ENCODE assay signal across 8 mouse cellular contexts in the genomic region with DNA sequence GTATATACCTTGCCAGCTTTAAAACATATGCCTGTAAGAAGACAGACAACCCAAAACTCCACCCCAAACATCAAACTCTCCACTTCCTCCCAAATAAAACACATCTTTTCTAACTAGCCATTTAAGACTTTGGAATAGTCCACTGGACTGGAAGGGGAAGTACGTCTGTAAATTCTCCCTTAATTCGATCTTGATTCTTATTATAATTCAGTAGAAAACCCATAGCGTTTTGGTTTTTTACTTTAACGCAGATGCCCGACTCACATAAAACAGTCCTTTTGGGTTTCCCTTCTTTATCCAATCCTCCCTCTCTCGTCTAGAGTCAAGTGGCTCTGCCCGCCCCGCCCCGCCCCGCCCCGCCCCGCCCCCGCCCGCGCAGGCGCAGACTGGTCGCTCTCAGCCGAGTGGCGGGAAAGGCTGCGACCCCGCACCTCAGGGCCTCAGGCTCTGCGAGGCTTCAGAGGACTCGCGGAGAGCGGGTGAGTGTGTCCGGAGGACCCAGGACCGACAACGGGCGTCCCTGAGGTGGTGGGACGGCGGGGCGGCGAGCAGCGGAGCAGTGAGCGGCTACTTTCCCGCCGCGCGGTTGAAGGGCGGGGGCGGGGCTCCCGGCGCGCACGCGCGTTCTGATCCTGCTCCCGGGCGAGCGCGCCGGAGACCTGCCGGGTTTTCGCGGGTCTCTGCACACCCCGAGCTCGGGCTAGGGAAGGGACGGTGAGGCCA. TPM values are rescaled to one million over a fixed set of nuclear protein-coding genes. Genes with fewer than 3 reads are reported as not detected.
DNase-seq lines count a peak whose midpoint lies in the region; ATAC-seq and TF ChIP-seq lines count a peak whose summit lies in the region.

Timeless (plus strand) TSS at position 369 of the 723 bp plus-strand sequence.

- H3K9ac ChIP-seq in embryonic facial prominence, embryonic 14.5 days (ENCODE audit: low read depth, low read length), result peak within 1 kb of the TSS; percentile 85
- H3K9ac ChIP-seq in limb, embryonic 14.5 days (ENCODE audit: low read depth, low read length, severe bottlenecking), result peak within 1 kb of the TSS; percentile 81
- H3K9ac ChIP-seq in midbrain, embryonic 16.5 days (ENCODE audit: low read depth, low read length), result peak within 1 kb of the TSS; percentile 84

- peak; percentile 92 for ATAC-seq in embryonic facial prominence, embryonic 14.5 days (ENCODE audit: low read depth)
- peak; percentile 93 for ATAC-seq in limb, embryonic 14.5 days (ENCODE audit: low FRiP score, low read depth)
- peak; percentile 92 for ATAC-seq in midbrain, embryonic 16.5 days

- no peaks in the 10 kb centered on the region for H3K9me3 ChIP-seq in embryonic facial prominence, embryonic 14.5 days (ENCODE audit: control insufficient read depth, low read length)
- no peaks in the 10 kb centered on the region for H3K9me3 ChIP-seq in limb, embryonic 14.5 days (ENCODE audit: control insufficient read depth, low read length)
- no peaks in the 10 kb centered on the region for H3K9me3 ChIP-seq in midbrain, embryonic 16.5 days (replicated peaks; ENCODE audit: control insufficient read depth, low read length, poor library complexity, severe bottlenecking)

- peak; percentile 93 for DNase-seq in 416B (ENCODE audit: low read depth)
- DNase-seq in embryonic facial prominence, embryonic 14.5 days (ENCODE audit: low spot score), result peak; percentile 81
- DNase-seq in heart, adult 9 months (ENCODE audit: low spot score in 2 of 2), result peak; percentile 86 to 89
- peak; percentile 87 for DNase-seq in kidney, adult 9 months
- DNase-seq in limb, embryonic 14.5 days (ENCODE audit: low spot score), result peak; percentile 80
- peak; percentile 73 to 84 for DNase-seq in spleen, adult 2 months (ENCODE audit: low read depth in 1 of 2, low spot score in 2 of 2)

- TF ChIP-seq POLR2A in bone marrow, adult 2 months (IDR thresholded peaks at IDR 0.05; ENCODE audit: borderline replicate concordance, control insufficient read depth, low read depth, low read length), result peak; percentile 92
- peak; percentile 85; the same call in 1 of the 2 replicates for TF ChIP-seq POLR2A in limb, embryonic 14.5 days (IDR thresholded peaks at IDR 0.05; ENCODE audit: borderline replicate concordance, extremely low read depth, insufficient read depth, insufficient read length)
- TF ChIP-seq POLR2A in spleen, adult 2 months (IDR thresholded peaks at IDR 0.05; ENCODE audit: low read depth, low read length), result no peak; the same call in 1 of the 2 replicates

- no peak for TF ChIP-seq CTCF in bone marrow, adult 2 months (IDR thresholded peaks at IDR 0.05; ENCODE audit: control insufficient read depth, insufficient read depth, low read length)
- no peak for TF ChIP-seq CTCF in spleen, adult 2 months (IDR thresholded peaks at IDR 0.05; ENCODE audit: extremely low read depth, insufficient read depth, insufficient read length, insufficient replicate concordance)

- H3K27me3 ChIP-seq in embryonic facial prominence, embryonic 14.5 days (replicated peaks; ENCODE audit: control insufficient read depth, insufficient read depth, low read length), result no peaks in the 10 kb centered on the region
- H3K27me3 ChIP-seq in limb, embryonic 14.5 days (ENCODE audit: control insufficient read depth, insufficient read depth, low read length), result no peaks in the 10 kb centered on the region
- no peaks in the 10 kb centered on the region for H3K27me3 ChIP-seq in midbrain, embryonic 16.5 days (ENCODE audit: control insufficient read depth, insufficient read depth, low read depth, low read length)
- no peaks in the 10 kb centered on the region for H3K27me3 ChIP-seq in spleen, adult 2 months (ENCODE audit: control insufficient read depth, insufficient read depth, low read length)

- H3K36me3 ChIP-seq in embryonic facial prominence, embryonic 14.5 days (ENCODE audit: control insufficient read depth, insufficient read depth, low read length), result 0 out of 2 replicates have a peak, but pooled peaks cover 6% of the 10 kb centered on the region
- H3K36me3 ChIP-seq in limb, embryonic 14.5 days (ENCODE audit: control insufficient read depth, insufficient read depth, low read length), result no peaks in the 10 kb centered on the region
- H3K36me3 ChIP-seq in midbrain, embryonic 16.5 days (ENCODE audit: control insufficient read depth, insufficient read depth, low read length), result no peaks in the 10 kb centered on the region
- no peaks in the 10 kb centered on the region for H3K36me3 ChIP-seq in spleen, adult 2 months (ENCODE audit: control insufficient read depth, insufficient read depth, low read length)

- peak within 1 kb of the TSS; percentile 76 for H3K27ac ChIP-seq in bone marrow, adult 2 months (ENCODE audit: control insufficient read depth, insufficient read depth, low read depth, low read length, poor library complexity)
- peak within 1 kb of the TSS; percentile 96 for H3K27ac ChIP-seq in embryonic facial prominence, embryonic 14.5 days (replicated peaks; ENCODE audit: low read depth, low read length)
- peak within 1 kb of the TSS; percentile 95 for H3K27ac ChIP-seq in limb, embryonic 14.5 days (replicated peaks; ENCODE audit: low read depth, low read length)
- H3K27ac ChIP-seq in midbrain, embryonic 16.5 days (ENCODE audit: low read length), result peak within 1 kb of the TSS; percentile 91
- peak within 1 kb of the TSS; percentile 78 for H3K27ac ChIP-seq in spleen, adult 2 months (ENCODE audit: insufficient read depth, low read length)

- under 1% methylated on average over 58 of the region's 58 CpGs for WGBS in bone marrow, adult 2 months
- WGBS in embryonic facial prominence, embryonic 14.5 days, result 0% methylated on average over 15 of the region's 58 CpGs
- WGBS in limb, embryonic 14.5 days, result under 1% methylated on average over 49 of the region's 58 CpGs
- under 1% methylated on average over 43 of the region's 58 CpGs for WGBS in midbrain, embryonic 16.5 days
- WGBS in spleen, adult 2 months, result 0% methylated on average over 58 of the region's 58 CpGs

- no peaks in the 10 kb centered on the region; the same call in 1 of the 2 replicates for H3K4me1 ChIP-seq in bone marrow, adult 2 months (ENCODE audit: control insufficient read depth, insufficient read depth, low read length)
- peaks cover 13% of the 10 kb centered on the region for H3K4me1 ChIP-seq in embryonic facial prominence, embryonic 14.5 days (ENCODE audit: control insufficient read depth, insufficient read depth, low read length)
- H3K4me1 ChIP-seq in limb, embryonic 14.5 days (ENCODE audit: control insufficient read depth, insufficient read depth, low read length), result peaks cover 13% of the 10 kb centered on the region
- H3K4me1 ChIP-seq in midbrain, embryonic 16.5 days (ENCODE audit: control insufficient read depth, insufficient read depth, low read length), result peaks cover 9% of the 10 kb centered on the region
- H3K4me1 ChIP-seq in spleen, adult 2 months (ENCODE audit: control insufficient read depth, insufficient read depth, insufficient read length), result peaks cover 7% of the 10 kb centered on the region; the same call in 1 of the 2 replicates

- H3K4me2 ChIP-seq in embryonic facial prominence, embryonic 14.5 days (ENCODE audit: low read depth, low read length), result peak within 1 kb of the TSS; percentile 85
- peak within 1 kb of the TSS; percentile 77 for H3K4me2 ChIP-seq in limb, embryonic 14.5 days (replicated peaks; ENCODE audit: low read depth, low read length, severe bottlenecking)
- peak within 1 kb of the TSS; percentile 73 for H3K4me2 ChIP-seq in midbrain, embryonic 16.5 days (ENCODE audit: low read length)

- peak within 1 kb of the TSS; percentile 73 for H3K4me3 ChIP-seq in bone marrow, adult 2 months (replicated peaks; ENCODE audit: control insufficient read depth, low read depth, low read length)
- H3K4me3 ChIP-seq in embryonic facial prominence, embryonic 14.5 days (ENCODE audit: low read depth, low read length), result peak within 1 kb of the TSS; percentile 80
- peak within 1 kb of the TSS; percentile 74 for H3K4me3 ChIP-seq in limb, embryonic 14.5 days (replicated peaks; ENCODE audit: low read length)
- H3K4me3 ChIP-seq in midbrain, embryonic 16.5 days (ENCODE audit: low read depth, low read length), result peak within 1 kb of the TSS; percentile 74
- H3K4me3 ChIP-seq in spleen, adult 2 months (ENCODE audit: extremely low read depth, insufficient read depth, insufficient read length), result peak within 1 kb of the TSS; percentile 100

RNA-seq across cellular contexts. Expression of gene Timeless, which starts in this region (rescaled TPM):
- polyA plus RNA-seq in bone marrow, adult 2 months (2011; ENCODE audit: insufficient read depth, insufficient read length, low replicate concordance, missing spikeins), result 45.9 and 61.1 TPM in 2 replicates
- polyA plus RNA-seq in embryonic facial prominence, embryonic 14.5 days (2014; fragmentation: Nextera tagmentation; extraction: Ambion mirVana), result 35.4 and 53.3 TPM in 2 replicates
- 31.7 and 32.4 TPM in 2 replicates for polyA plus RNA-seq in limb, embryonic 14.5 days (2012; rRNA removed)
- polyA plus RNA-seq in limb, embryonic 14.5 days (2014; fragmentation: Nextera tagmentation; extraction: Ambion mirVana), result 48.6 and 54.7 TPM in 2 replicates
- polyA plus RNA-seq in midbrain, embryonic 16.5 days (2015; fragmentation: Nextera tagmentation; extraction: Ambion mirVana), result 15.6 and 16.1 TPM in 2 replicates
- 4.8 and 6.7 TPM in 2 replicates for polyA plus RNA-seq in spleen, adult 2 months (2012; rRNA removed)

Comparison
In these comparisons a context has a peak if more than half of its experiments do, and no peak if none do; other contexts are left out.
1. Peak in every context shown above with its lines: DNase-seq, ATAC-seq, H3K4me3 ChIP-seq and H3K27ac ChIP-seq.